Mouse (Mus musculus) liver, adult 2 months (tissue): ENCODE results near the gene Adgrv1.

Experiments
- CTCF ChIP-seq: fragments of 200-500 bp; IDR thresholded peaks from 2 replicates; pipeline ENCODE4 v1.5.1; 2011; ENCODE audit warnings: low read depth, low read length, control low read depth
- POLR2A ChIP-seq: fragments of 200-500 bp; IDR thresholded peaks from 2 replicates; pipeline ENCODE4 v1.6.1; 2011; ENCODE audit warnings: low read length, control low read depth; ENCODE audit not compliant: insufficient read depth; ENCODE audit errors: extremely low read depth

DNA sequence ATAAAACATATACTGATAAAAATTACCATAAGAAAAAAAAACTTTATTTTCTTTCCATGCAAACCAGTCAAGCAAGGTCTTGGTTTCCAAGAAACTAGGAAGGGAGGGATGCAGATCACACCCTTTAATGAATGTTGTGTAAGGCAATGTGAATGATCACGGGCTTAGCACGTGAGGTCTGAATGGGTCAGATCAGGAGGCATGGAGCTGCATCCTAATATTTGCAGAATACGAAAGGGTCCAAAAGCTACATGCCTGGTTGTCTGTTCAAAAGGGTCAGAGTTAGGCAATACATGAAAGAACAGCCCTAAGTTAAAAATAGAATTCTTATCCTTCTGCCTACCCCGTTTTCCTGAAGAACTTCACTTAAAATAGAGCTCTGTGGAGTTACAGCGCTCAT is 303.2 kb downstream of the Adgrv1 start:
- TF ChIP-seq CTCF (no peak), POLR2A (no peak)
